Mouse (Mus musculus): ENCODE results near the gene Cdk4. TPM values are rescaled to one million over a fixed set of nuclear protein-coding genes. Genes with fewer than 3 reads are reported as not detected.

The Cdk4 gene
- polyA plus RNA-seq, 1 experiment = 187 TPM

DNA sequence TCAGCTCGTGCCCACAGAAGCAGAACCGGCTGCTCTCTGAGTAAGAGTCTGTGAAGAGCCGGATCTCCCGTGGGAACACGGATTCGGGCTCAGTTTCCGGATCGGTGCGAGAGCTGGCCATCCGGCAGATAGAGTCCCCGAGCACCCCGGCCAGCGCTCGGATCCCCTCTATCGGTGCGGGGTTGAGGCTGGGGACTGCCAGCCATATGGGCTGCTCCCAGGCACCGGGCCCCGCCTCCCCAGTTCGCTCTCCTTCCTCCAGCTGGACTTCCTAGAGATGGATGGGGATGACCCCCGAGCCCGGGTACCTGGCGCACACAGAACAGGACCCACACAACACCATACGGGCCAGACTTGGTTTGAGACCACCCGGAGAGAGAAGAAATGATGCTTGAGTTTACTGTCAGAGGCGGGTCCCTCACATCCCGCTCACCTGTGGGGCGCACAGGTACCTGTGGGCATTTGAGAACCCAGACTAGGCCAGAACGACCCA is 22.0 kb upstream of the Cdk4 start, which contains the start of the genes Mettl1 and Eef1akmt3:
Gene Mettl1, plus strand, starts transcription at position 141 of the 493 bp plus-strand sequence.
Gene Eef1akmt3, minus strand, starts transcription at position 240 of the 493 bp plus-strand sequence.
- peaks cover 9% of the 10 kb centered on the region for H3K4me1 ChIP-seq (ENCODE audit: control insufficient read depth, insufficient read depth, low read length)
- peak within 1 kb of the TSS; percentile 99 for H3K4me3 ChIP-seq (ENCODE audit: insufficient read depth, low read length)
- TF ChIP-seq POLR2A (IDR thresholded peaks at IDR 0.05; ENCODE audit: borderline replicate concordance, low read depth, low read length) (no peak), CTCF (IDR thresholded peaks at IDR 0.05; ENCODE audit: low read depth, low read length) (no peak)
- H3K27ac ChIP-seq (ENCODE audit: insufficient read depth, low read depth, low read length) = peak within 1 kb of the TSS; percentile 36; the same call in 1 of the 2 replicates

DNA sequence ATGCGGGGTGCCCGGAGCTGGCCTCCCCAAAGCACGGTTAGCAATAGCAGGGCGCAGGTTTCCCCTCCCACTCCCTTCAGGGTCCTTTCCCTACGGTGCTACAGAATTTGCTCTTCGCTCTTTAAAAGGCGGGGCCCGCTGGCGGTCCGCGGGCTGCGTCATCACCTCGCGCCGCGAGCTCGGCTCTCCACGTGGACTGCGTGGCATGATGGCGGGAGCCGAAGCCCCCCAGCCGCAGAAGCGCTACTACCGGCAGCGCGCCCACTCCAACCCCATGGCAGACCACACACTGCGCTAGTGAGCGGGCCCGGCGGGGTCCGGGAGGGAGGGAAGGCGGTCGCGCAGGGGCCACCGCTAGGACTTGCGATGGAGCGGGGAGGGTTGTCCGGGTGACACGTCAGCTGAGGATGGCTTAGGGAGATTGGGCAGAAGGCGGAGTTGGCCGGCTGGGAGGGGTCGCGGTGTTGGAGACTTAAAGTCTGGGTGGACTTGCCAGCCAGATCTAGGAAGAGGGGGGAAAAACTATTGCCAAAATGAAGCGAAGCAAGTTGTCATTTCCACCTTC is 21.5 kb upstream of the Cdk4 start:
- H3K27ac ChIP-seq (ENCODE audit: insufficient read depth, low read depth, low read length) = peak overlapping the region; percentile 36; the same call in 1 of the 2 replicates
- H3K4me3 ChIP-seq (ENCODE audit: insufficient read depth, low read length) = peak overlapping the region; percentile 99
- no peak for TF ChIP-seq POLR2A (IDR thresholded peaks at IDR 0.05; ENCODE audit: borderline replicate concordance, low read depth, low read length)
- TF ChIP-seq CTCF (IDR thresholded peaks at IDR 0.05; ENCODE audit: low read depth, low read length) = no peak
- H3K4me1 ChIP-seq (ENCODE audit: control insufficient read depth, insufficient read depth, low read length) = peaks cover 9% of the 10 kb centered on the region

DNA sequence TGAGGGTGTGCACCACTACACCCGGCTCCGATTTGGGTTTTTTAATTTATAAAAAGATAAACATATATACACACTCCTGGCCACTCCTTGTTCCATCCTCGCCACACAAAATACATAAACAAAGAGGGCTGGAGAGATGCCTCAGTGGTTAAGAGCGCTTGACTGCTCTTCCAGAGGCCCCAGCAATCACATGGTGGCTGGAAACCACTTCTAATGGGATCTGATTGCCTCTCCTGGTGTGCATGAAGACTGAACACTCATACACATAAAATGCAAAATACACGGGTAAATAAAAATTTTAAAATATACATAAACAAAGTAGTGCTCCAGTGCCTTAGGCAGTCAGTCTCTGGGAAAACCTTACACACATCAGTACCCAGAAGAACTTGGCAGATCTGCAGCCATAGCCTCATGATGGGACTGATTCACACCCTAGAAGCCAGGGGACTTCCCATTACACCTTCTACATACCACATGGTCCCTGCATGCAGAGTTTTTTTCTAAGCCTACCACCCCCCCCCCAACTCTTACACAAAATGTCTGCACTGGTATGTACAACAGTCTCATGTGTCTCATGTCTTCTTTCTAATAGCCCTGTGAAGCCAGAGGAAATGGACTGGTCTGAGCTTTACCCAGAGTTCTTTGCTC is 20.7 kb upstream of the Cdk4 start:
- TF ChIP-seq POLR2A (IDR thresholded peaks at IDR 0.05; ENCODE audit: borderline replicate concordance, low read depth, low read length) = no peak
- no peak for TF ChIP-seq CTCF (IDR thresholded peaks at IDR 0.05; ENCODE audit: low read depth, low read length)
- Histone ChIP-seq H3K4me3 (ENCODE audit: insufficient read depth, low read length) (peak overlapping the region; percentile 99), H3K4me1 (ENCODE audit: control insufficient read depth, insufficient read depth, low read length) (peaks cover 9% of the 10 kb centered on the region), H3K27ac (ENCODE audit: insufficient read depth, low read depth, low read length) (peak overlapping the region; percentile 31; the same call in 1 of the 2 replicates)

DNA sequence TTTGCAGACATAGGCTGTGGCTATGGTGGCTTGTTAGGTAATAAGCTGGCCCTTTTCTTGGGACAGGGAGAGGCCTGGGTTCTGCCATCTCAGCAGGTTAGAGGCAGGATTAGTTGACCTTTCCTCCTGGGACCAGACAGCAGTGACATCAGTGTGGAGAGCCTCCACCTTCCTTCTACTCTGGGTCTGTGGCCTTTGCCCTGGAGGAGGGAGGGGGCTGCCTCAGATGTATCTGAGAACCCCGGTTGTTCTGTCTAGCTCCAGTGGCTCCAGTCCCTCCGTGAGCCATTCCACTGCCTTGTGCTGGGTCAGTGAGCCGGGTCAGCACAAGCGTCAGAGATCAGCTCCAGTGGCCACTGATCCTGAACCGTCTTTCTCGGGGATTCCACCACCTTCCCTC is 20.1 kb upstream of the Cdk4 start:
- H3K27ac ChIP-seq (ENCODE audit: insufficient read depth, low read depth, low read length) = no peak overlapping the region
- H3K4me3 ChIP-seq (ENCODE audit: insufficient read depth, low read length) = no peak overlapping the region
- H3K4me1 ChIP-seq (ENCODE audit: control insufficient read depth, insufficient read depth, low read length) = peaks cover 9% of the 10 kb centered on the region
- TF ChIP-seq CTCF (IDR thresholded peaks at IDR 0.05; ENCODE audit: low read depth, low read length) = no peak

DNA sequence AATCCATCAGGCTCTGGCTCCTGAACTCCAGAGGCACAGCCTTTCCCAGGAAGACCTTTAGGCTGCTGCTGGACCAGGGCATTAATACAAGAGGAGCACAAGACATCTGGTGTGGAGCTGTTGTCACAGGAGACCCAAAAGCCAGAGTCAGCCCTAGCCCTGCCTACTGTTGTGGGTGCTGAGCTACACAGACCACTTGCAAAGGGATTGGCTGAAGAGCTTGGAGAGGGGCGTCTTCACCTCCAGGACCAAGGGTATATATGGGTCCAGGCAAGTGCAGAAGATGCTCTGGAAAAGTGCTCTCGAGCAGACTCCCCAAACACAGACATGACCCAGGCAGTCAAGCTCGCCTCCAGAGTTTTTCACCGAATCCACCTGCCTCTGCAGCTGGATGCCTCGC is 15.4 kb upstream of the Cdk4 start, which contains the start of gene Cyp27b1:
Gene Cyp27b1, plus strand, starts transcription at position 297 of the 400 bp plus-strand sequence.
- H3K4me1 ChIP-seq (ENCODE audit: control insufficient read depth, insufficient read depth, low read length) = peaks cover 10% of the 10 kb centered on the region
- TF ChIP-seq CTCF (IDR thresholded peaks at IDR 0.05; ENCODE audit: low read depth, low read length) (no peak), POLR2A (IDR thresholded peaks at IDR 0.05; ENCODE audit: borderline replicate concordance, low read depth, low read length) (no peak)
- H3K27ac ChIP-seq (ENCODE audit: insufficient read depth, low read depth, low read length) = no peak within 1 kb of the TSS
- peak within 1 kb of the TSS; percentile 23 for H3K4me3 ChIP-seq (ENCODE audit: insufficient read depth, low read length)

DNA sequence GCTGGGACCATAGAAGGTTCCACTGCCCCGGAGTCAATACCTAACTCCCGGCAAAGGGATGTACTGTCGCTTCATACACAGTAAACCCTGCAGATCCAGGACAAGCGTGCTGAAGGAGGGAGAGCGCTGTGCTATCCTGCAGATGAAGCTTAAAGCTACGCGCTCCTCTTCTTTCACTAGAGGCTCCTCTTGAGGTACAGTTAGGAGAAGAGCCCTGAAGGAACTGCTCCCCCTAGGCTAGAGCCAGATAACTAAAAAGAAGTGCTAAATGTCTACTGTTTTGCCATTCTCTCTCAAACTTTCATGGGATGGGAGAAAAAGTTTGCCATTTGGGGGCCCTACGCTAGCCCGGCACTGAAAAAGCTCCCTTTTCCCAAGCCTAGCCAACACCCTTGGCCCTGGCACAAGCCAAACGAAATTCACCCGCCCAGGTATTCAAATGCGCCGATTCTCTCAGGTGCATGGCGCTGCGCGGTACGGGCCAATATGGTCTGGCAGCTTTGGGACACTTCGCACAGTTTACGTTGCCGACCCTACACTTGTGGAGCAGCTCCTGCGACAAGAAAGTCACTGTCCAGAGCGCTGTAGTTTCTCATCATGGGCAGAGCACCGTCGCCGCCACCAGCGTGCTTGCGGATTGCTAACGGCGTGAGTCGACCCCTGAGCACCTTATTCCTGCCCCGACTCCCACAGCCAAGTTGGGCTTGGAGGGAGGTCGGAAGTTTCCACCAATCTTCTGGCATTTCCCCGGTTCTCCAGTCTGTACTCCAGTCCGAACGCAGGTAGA is 14.5 kb upstream of the Cdk4 start:
- peak overlapping the region; percentile 23 for H3K4me3 ChIP-seq (ENCODE audit: insufficient read depth, low read length)
- H3K27ac ChIP-seq (ENCODE audit: insufficient read depth, low read depth, low read length) = no peak overlapping the region
- H3K4me1 ChIP-seq (ENCODE audit: control insufficient read depth, insufficient read depth, low read length) = peaks cover 7% of the 10 kb centered on the region
- TF ChIP-seq CTCF (IDR thresholded peaks at IDR 0.05; ENCODE audit: low read depth, low read length) (no peak), POLR2A (IDR thresholded peaks at IDR 0.05; ENCODE audit: borderline replicate concordance, low read depth, low read length) (no peak)

DNA sequence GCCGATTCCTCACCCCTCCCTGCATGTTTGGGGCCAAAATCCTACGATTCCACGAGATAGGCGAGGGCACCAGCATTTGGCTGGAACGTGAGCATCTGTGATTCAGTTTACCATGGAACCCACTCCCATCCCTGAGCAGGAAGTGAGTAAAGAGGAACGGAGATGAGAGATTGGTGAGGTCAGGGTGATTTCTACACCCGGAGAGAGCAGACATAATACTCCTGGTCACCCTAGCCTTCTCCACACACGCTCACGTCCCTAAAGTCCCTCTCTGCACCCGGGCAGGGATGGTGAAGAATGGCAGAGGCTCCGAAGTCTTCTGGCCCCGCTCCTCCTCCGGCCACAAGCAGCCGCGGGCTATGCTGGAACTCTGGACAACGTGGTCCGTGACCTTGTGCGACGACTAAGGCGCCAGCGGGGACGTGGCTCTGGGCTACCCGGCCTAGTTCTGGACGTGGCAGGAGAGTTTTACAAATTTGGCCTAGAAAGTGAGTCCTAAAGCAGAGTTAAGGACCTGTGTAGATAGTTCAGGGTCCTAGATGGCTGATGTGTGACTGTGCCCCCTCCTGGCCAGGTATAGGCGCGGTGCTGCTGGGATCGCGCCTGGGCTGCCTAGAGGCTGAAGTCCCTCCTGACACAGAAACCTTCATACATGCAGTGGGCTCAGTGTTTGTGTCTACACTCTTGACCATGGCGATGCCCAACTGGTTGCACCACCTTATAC is 13.8 kb upstream of the Cdk4 start:
- Histone ChIP-seq H3K4me3 (ENCODE audit: insufficient read depth, low read length) (peak overlapping the region; percentile 23), H3K27ac (ENCODE audit: insufficient read depth, low read depth, low read length) (no peak overlapping the region), H3K4me1 (ENCODE audit: control insufficient read depth, insufficient read depth, low read length) (peaks cover 7% of the 10 kb centered on the region)
- TF ChIP-seq CTCF (IDR thresholded peaks at IDR 0.05; ENCODE audit: low read depth, low read length) (0 out of 2 replicates have a peak, but pooled peaks have one; percentile 20), POLR2A (IDR thresholded peaks at IDR 0.05; ENCODE audit: borderline replicate concordance, low read depth, low read length) (no peak)

DNA sequence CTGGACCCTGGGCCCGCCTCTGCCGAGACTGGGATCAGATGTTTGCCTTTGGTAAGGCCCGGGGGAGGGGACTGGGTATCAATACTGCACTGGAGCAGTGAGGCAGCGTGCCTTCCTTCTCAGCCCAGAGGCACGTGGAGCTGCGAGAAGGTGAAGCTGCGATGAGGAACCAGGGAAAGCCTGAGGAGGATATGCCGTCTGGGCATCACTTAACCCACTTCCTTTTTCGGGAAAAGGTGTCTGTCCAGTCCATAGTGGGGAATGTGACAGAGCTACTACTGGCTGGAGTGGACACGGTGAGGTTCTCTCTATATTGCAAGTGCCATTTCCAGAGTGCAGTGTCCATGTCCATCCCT is 13.2 kb upstream of the Cdk4 start:
- Histone ChIP-seq H3K4me1 (ENCODE audit: control insufficient read depth, insufficient read depth, low read length) (peaks cover 7% of the 10 kb centered on the region), H3K4me3 (ENCODE audit: insufficient read depth, low read length) (no peak overlapping the region)
- TF ChIP-seq CTCF (IDR thresholded peaks at IDR 0.05; ENCODE audit: low read depth, low read length) (no peak), POLR2A (IDR thresholded peaks at IDR 0.05; ENCODE audit: borderline replicate concordance, low read depth, low read length) (no peak)

DNA sequence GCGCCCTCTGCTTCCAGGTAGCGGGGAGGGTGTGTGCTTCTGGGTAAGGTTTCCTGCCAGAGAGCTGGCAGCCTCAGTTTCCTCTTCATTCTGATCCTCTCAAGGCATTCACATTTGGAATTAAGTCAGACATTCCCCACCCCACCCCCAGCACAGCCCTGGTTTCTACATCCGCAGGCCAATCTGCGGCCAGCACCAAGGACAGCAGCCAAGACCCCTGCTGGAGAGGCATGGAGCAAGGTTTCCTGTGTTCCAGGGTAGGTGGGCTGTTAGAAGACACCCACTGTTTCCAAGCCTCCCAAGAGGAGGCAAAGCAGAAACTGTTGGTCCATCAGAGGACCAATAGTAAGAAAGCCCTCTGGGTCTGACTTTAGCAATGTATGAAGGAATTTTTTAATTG is 8.7 kb upstream of the Cdk4 start:
- Histone ChIP-seq H3K4me1 (ENCODE audit: control insufficient read depth, insufficient read depth, low read length) (peaks cover 4% of the 10 kb centered on the region), H3K27ac (ENCODE audit: insufficient read depth, low read depth, low read length) (no peak overlapping the region), H3K4me3 (ENCODE audit: insufficient read depth, low read length) (no peak overlapping the region)
- no peak for TF ChIP-seq CTCF (IDR thresholded peaks at IDR 0.05; ENCODE audit: low read depth, low read length)
- TF ChIP-seq POLR2A (IDR thresholded peaks at IDR 0.05; ENCODE audit: borderline replicate concordance, low read depth, low read length) = no peak

More for the DNA sequence above, 13.2 kb upstream of the Cdk4 start:
- no peak overlapping the region for H3K27ac ChIP-seq (ENCODE audit: insufficient read depth, low read depth, low read length)
